Mouse (Mus musculus) testis, adult 2 months (tissue): Measurements from ENCODE around the gene Poc1b. TPM values are rescaled to one million over a fixed set of nuclear protein-coding genes. Genes with fewer than 3 reads are reported as not detected.

ENCODE experiments used
- H3K27ac ChIP-seq: fragments of 200-500 bp; 2 replicates; pipeline ENCODE4 v1.5.1; 2012; ENCODE audit warnings: low read depth, low read length; ENCODE audit not compliant: control insufficient read depth, insufficient read depth
- H3K27me3 ChIP-seq: fragments of 200-500 bp; 2 replicates; pipeline ENCODE4 v1.6.1; 2012; ENCODE audit warnings: mild to moderate bottlenecking, low read length, moderate library complexity; ENCODE audit not compliant: control insufficient read depth, insufficient read depth
- H3K36me3 ChIP-seq: fragments of 200-500 bp; 2 replicates; pipeline ENCODE4 v1.6.1; 2012; ENCODE audit warnings: mild to moderate bottlenecking, low read length; ENCODE audit not compliant: control insufficient read depth, insufficient read depth
- H3K4me1 ChIP-seq: fragments of 200-500 bp; 2 replicates; pipeline ENCODE4 v1.6.1; 2012; ENCODE audit warnings: low read length; ENCODE audit not compliant: control insufficient read depth, insufficient read depth
- H3K4me3 ChIP-seq: fragments of 200-500 bp; 2 replicates; pipeline ENCODE4 v1.5.1; 2012; ENCODE audit warnings: low read depth, mild to moderate bottlenecking, low read length, moderate library complexity, mixed read lengths; ENCODE audit not compliant: control insufficient read depth
- CTCF ChIP-seq: fragments of 200-500 bp; IDR thresholded peaks from 2 replicates; pipeline ENCODE4 v1.5.1; 2012; ENCODE audit warnings: low read depth, mild to moderate bottlenecking, inconsistent platforms, low read length, moderate library complexity; ENCODE audit not compliant: control insufficient read depth, insufficient read depth, insufficient replicate concordance
- POLR2A ChIP-seq: fragments of 200-500 bp; IDR thresholded peaks from 2 replicates; pipeline ENCODE4 v1.6.1; 2012; ENCODE audit warnings: low read depth, mild to moderate bottlenecking, inconsistent platforms, low read length, moderate library complexity; ENCODE audit not compliant: control insufficient read depth
- polyA plus RNA-seq: library from polyadenylated mRNA; depleted of rRNA; stranded (reverse); fragments of >200 nt; gene quantifications from 2 replicates; pipeline ENCODE4 v1.2.3, GENCODE M21; 2012; rRNA removed

Gene Poc1b
- polyA plus RNA-seq = 73.4 and 78.4 TPM in 2 replicates

- H3K4me3 ChIP-seq = peak within 1 kb of the TSS; percentile 85
- H3K27ac ChIP-seq = peak within 1 kb of the TSS; percentile 82
- peak; percentile 5; the same call in 1 of the 2 replicates for TF ChIP-seq POLR2A
- no peak for TF ChIP-seq CTCF
- no peaks in the 10 kb centered on the region for H3K27me3 ChIP-seq
- H3K36me3 ChIP-seq = no peaks in the 10 kb centered on the region
- peaks cover 20% of the 10 kb centered on the region for H3K4me1 ChIP-seq
These were observed at the start of gene Poc1b for GRCm38 (mm10) chr10:99106703-99107631. Gene Poc1b (plus strand): TSS chr10:99107036.

- TF ChIP-seq CTCF (no peak), POLR2A (no peak)
These were observed 46.2 kb upstream of the Poc1b start for GRCm38 (mm10) chr10:99060588-99060987.

GRCm38 (mm10) chr10:99061418-99061817 is 45.4 kb upstream of the Poc1b start:
- H3K4me3 ChIP-seq = no peak overlapping the region
- H3K27ac ChIP-seq = no peak overlapping the region
- no peaks in the 10 kb centered on the region for H3K36me3 ChIP-seq
- TF ChIP-seq POLR2A (no peak), CTCF (no peak)
- H3K27me3 ChIP-seq = no peaks in the 10 kb centered on the region
- no peaks in the 10 kb centered on the region; the same call in 1 of the 2 replicates for H3K4me1 ChIP-seq

More at GRCm38 (mm10) chr10:99060588-99060987, 46.2 kb upstream of the Poc1b start:
- H3K4me1 ChIP-seq = no peaks in the 10 kb centered on the region; the same call in 1 of the 2 replicates
- H3K27me3 ChIP-seq = no peaks in the 10 kb centered on the region
- no peak overlapping the region for H3K4me3 ChIP-seq
- H3K36me3 ChIP-seq = no peaks in the 10 kb centered on the region
- no peak overlapping the region for H3K27ac ChIP-seq

GRCm38 (mm10) chr10:99062546-99062945 is 44.3 kb upstream of the Poc1b start:
- H3K4me3 ChIP-seq = no peak overlapping the region
- no peaks in the 10 kb centered on the region for H3K27me3 ChIP-seq
- H3K27ac ChIP-seq = no peak overlapping the region
- TF ChIP-seq CTCF (no peak), POLR2A (no peak)
- no peaks in the 10 kb centered on the region; the same call in 1 of the 2 replicates for H3K4me1 ChIP-seq
- no peaks in the 10 kb centered on the region for H3K36me3 ChIP-seq

GRCm38 (mm10) chr10:99076113-99076895 is 30.5 kb upstream of the Poc1b start:
- Histone ChIP-seq H3K27ac (peak overlapping the region; percentile 72), H3K27me3 (no peaks in the 10 kb centered on the region), H3K4me1 (no peaks in the 10 kb centered on the region), H3K4me3 (no peak overlapping the region), H3K36me3 (no peaks in the 10 kb centered on the region)
- TF ChIP-seq CTCF (no peak), POLR2A (no peak)

- no peaks in the 10 kb centered on the region for H3K36me3 ChIP-seq
- no peaks in the 10 kb centered on the region for H3K4me1 ChIP-seq
- no peaks in the 10 kb centered on the region for H3K27me3 ChIP-seq
- TF ChIP-seq CTCF (no peak), POLR2A (no peak)
- no peak overlapping the region for H3K27ac ChIP-seq
- no peak overlapping the region for H3K4me3 ChIP-seq
These were observed 28.2 kb upstream of the Poc1b start for GRCm38 (mm10) chr10:99078621-99079020.

- H3K27me3 ChIP-seq = no peaks in the 10 kb centered on the region
- peaks cover 7% of the 10 kb centered on the region for H3K4me1 ChIP-seq
- H3K4me3 ChIP-seq = no peak overlapping the region
- TF ChIP-seq POLR2A = no peak
- TF ChIP-seq CTCF = no peak
- H3K36me3 ChIP-seq = no peaks in the 10 kb centered on the region
- H3K27ac ChIP-seq = no peak overlapping the region
These were observed 25.3 kb upstream of the Poc1b start for GRCm38 (mm10) chr10:99081569-99081990.
